Mouse (Mus musculus) heart, postnatal 0 days (tissue): ENCODE data around the gene Gins2.

Experiments
- CTCF ChIP-seq: IDR thresholded peaks from 2 replicates; pipeline ENCODE4 v1.5.1; 2016; ENCODE audit warnings: antibody characterized with exemption, control low read depth, low read depth
- EP300 ChIP-seq: IDR thresholded peaks from 2 replicates; pipeline ENCODE4 v1.6.1; 2016; ENCODE audit warnings: antibody characterized with exemption, low read depth

DNA sequence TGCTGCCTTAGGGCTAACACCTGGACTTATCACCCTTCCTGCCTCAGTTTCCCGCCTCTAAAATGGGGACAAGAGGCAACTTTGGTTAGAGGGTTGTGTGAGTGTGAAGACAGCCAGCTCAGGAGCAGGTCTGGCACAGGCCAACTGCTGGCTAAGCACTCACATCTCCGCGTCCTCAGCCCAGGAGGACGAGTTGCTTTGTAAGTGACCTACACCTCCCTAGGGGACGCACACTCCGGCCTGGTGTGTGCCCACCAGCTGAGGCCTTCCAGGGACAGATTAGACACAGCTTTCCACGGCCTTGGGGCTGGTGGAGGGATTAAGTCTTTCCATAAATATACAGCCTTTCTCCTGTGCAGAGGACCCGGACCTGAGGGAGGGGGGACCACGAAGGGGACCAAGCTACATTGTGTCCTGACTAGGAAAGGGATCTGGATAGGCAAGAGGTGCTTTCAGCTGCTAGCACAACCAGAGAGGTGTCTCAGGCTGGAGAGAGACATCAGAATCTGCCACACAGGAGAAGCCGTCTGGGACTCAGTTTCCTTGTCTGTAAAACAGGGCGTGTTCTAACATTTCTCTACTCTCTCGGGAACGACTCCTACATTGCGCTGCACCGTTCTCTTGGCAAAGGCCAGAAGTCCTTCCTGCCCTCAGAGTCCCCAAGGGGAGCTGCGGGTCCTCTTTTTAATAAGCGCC lies 44.0 kb upstream of the Gins2 start:
- TF ChIP-seq CTCF (no peak), EP300 (no peak)
